In the genomic region with DNA sequence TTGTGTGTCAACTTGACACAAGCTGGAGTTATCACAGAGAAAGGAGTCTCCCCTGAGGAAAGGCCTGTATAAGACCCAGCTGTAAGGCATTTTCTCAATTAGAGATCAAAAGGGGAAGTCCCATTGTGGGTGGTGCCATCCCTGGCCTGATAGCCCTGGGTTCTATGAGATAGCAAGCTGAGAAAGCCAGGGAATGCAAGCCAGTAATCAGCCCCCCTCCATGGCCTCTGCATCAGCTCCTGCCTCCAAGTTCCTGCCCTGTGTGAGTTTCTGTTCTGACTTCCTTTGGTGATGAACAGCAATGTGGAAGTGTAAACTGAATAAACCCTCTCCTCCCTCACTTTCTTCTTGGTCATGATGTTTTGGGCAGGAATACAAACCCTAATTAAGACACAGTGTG, we compare ENCODE assay signal across 17 mouse cellular contexts. TPM values are rescaled to one million over a fixed set of nuclear protein-coding genes. Genes with fewer than 3 reads are reported as not detected.
"Had no signal": no experiment of that assay in that cellular context is flagged by ENCODE, and none has a peak within 500 bp of the region (broad histone marks: within the 10 kb centered on the region; RNA-seq: fewer than 3 reads in every experiment).

No protein-coding gene starts in this region.

- H3K27ac ChIP-seq: left cerebral cortex, adult 2 months; liver, embryonic 13.5 days; stomach, embryonic 15.5 days had no signal

- H3K27me3 ChIP-seq: liver, embryonic 13.5 days; stomach, embryonic 15.5 days had no signal

- H3K4me3 ChIP-seq: left cerebral cortex, adult 2 months; liver, embryonic 13.5 days; stomach, embryonic 15.5 days had no signal

- DNase-seq: kidney, adult 18-20 months; kidney, adult 9 months; kidney, postnatal 14 days; kidney, postnatal 4 days; liver, embryonic 13.5 days; lung, adult 2 months; lung, postnatal 14 days; lung, postnatal 4 days; midbrain, embryonic 14.5 days; right cerebral cortex, adult 18-20 months; right cerebral cortex, postnatal 25 days; spleen, adult 18-20 months; thymus, postnatal 25 days had no signal

- H3K4me2 ChIP-seq: liver, embryonic 13.5 days; midbrain, embryonic 11.5 days; stomach, embryonic 15.5 days had no signal

- H3K4me1 ChIP-seq: liver, embryonic 13.5 days; stomach, embryonic 15.5 days had no signal

- H3K36me3 ChIP-seq: liver, embryonic 13.5 days; stomach, embryonic 15.5 days had no signal

- H3K9me3 ChIP-seq: liver, embryonic 13.5 days; stomach, embryonic 15.5 days had no signal

- H3K9ac ChIP-seq: liver, embryonic 13.5 days; stomach, embryonic 15.5 days had no signal

RNA-seq across cellular contexts. Expression of gene Kcnt2, which starts 29.9 kb away (rescaled TPM):
- total RNA-seq: megakaryocyte-erythroid progenitor cell, adult 5-6 weeks had no signal
